In the genomic region with DNA sequence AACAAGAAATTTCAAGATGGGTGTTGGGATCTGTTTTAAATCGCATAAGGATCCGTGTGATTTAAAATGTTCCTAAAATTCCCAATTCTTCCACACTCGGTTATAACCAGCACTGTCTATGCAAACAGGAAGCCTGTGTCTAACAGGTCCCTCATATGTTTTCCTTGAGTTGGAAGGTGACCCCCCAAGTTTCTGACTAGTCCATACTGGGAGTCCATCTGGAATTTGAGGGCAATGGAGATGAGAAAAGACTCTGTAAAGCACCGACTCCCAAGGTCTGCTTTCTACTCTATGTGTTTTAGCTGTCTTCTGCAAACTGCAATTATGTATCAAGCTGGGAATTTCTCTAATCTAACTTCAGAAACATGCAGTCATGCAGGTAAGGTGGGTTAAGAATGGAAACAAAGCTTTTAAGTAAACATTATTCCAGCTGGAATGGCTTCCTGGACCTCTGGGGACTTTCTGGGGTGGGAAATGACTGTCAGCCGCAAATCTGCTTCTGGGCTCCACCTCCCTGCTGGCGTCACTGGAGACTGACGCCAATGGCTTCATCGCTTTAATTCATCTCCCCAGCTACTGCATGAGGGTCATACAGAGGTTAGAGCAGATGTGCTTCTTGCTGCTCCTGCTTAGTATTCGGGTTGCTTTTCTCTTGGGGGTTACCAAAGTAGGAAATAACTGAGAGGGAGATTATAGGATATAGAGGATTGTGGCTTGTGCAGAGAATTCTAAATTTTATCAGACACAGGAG, we compare ENCODE assay signal across 7 mouse cellular contexts. TPM values are rescaled to one million over a fixed set of nuclear protein-coding genes. Genes with fewer than 3 reads are reported as not detected.
A peak's percentile ranks its signal among the peaks of the same experiment; 100 is the strongest.
DNase-seq lines count a peak whose midpoint lies in the region; ATAC-seq lines count a peak whose summit lies in the region.

No protein-coding gene starts in this region.

- H3K27me3 ChIP-seq in forebrain, embryonic 16.5 days (replicated peaks; ENCODE audit: control insufficient read depth, insufficient read depth, low read length), result no peaks in the 10 kb centered on the region
- H3K27me3 ChIP-seq in hindbrain, embryonic 10.5 days (ENCODE audit: insufficient read depth, poor library complexity, severe bottlenecking), result no peaks in the 10 kb centered on the region
- no peaks in the 10 kb centered on the region for H3K27me3 ChIP-seq in midbrain, embryonic 13.5 days

- peak; percentile 66 for ATAC-seq in forebrain, embryonic 16.5 days
- peak; percentile 60 for ATAC-seq in midbrain, embryonic 13.5 days
- ATAC-seq in megakaryocyte-erythroid progenitor cell, adult 5-6 weeks (replicated peaks; ENCODE audit: low FRiP score, low TSS enrichment, poor library complexity, severe bottlenecking), result no peak

- H3K9me3 ChIP-seq in forebrain, embryonic 16.5 days (ENCODE audit: control insufficient read depth, low read length), result no peaks in the 10 kb centered on the region
- no peaks in the 10 kb centered on the region for H3K9me3 ChIP-seq in hindbrain, embryonic 10.5 days
- no peaks in the 10 kb centered on the region for H3K9me3 ChIP-seq in midbrain, embryonic 13.5 days

- no peaks in the 10 kb centered on the region for H3K36me3 ChIP-seq in forebrain, embryonic 16.5 days (ENCODE audit: control insufficient read depth, insufficient read depth)
- no peaks in the 10 kb centered on the region for H3K36me3 ChIP-seq in hindbrain, embryonic 10.5 days
- H3K36me3 ChIP-seq in midbrain, embryonic 13.5 days, result no peaks in the 10 kb centered on the region

- no peak overlapping the region for H3K9ac ChIP-seq in forebrain, embryonic 16.5 days (replicated peaks; ENCODE audit: low read depth, low read length)
- H3K9ac ChIP-seq in midbrain, embryonic 13.5 days (replicated peaks), result no peak overlapping the region

- H3K27ac ChIP-seq in forebrain, embryonic 16.5 days (ENCODE audit: low read length), result no peak overlapping the region
- peak overlapping the region; percentile 42; the same call in 1 of the 2 replicates for H3K27ac ChIP-seq in hindbrain, embryonic 10.5 days
- no peak overlapping the region; the same call in 1 of the 2 replicates for H3K27ac ChIP-seq in midbrain, embryonic 13.5 days

- no peaks in the 10 kb centered on the region for H3K4me1 ChIP-seq in forebrain, embryonic 16.5 days (replicated peaks; ENCODE audit: control insufficient read depth, insufficient read depth, low read length)
- peaks cover 25% of the 10 kb centered on the region for H3K4me1 ChIP-seq in hindbrain, embryonic 10.5 days (replicated peaks)
- H3K4me1 ChIP-seq in midbrain, embryonic 13.5 days (replicated peaks), result peaks cover 10% of the 10 kb centered on the region; the same call in 1 of the 2 replicates

- peak; percentile 80 for DNase-seq in embryo, embryonic 11 days
- peak; percentile 33 for DNase-seq in hindbrain, embryonic 10.5 days (ENCODE audit: low spot score)
- no peak for DNase-seq in thymus, postnatal 14 days
- DNase-seq in cerebellum, adult 9-11 months, result no peak

- 50% methylated on average over 9 of the region's 9 CpGs for WGBS in forebrain, embryonic 16.5 days
- WGBS in hindbrain, embryonic 10.5 days, result 46% methylated on average over 9 of the region's 9 CpGs
- WGBS in midbrain, embryonic 13.5 days, result 40% methylated on average over 9 of the region's 9 CpGs

- no peak overlapping the region for H3K4me3 ChIP-seq in forebrain, embryonic 16.5 days (replicated peaks; ENCODE audit: low read length)
- H3K4me3 ChIP-seq in hindbrain, embryonic 10.5 days, result no peak overlapping the region
- H3K4me3 ChIP-seq in midbrain, embryonic 13.5 days (replicated peaks), result no peak overlapping the region

- no peak overlapping the region for H3K4me2 ChIP-seq in forebrain, embryonic 16.5 days (ENCODE audit: low read length)
- no peak overlapping the region for H3K4me2 ChIP-seq in midbrain, embryonic 13.5 days (replicated peaks)

RNA-seq across cellular contexts. Expression of a gene that starts 25.7 kb away (rescaled TPM):
- polyA plus RNA-seq in forebrain, embryonic 16.5 days (2015; fragmentation: Nextera tagmentation; extraction: Ambion mirVana), result 1.7 and 2.6 TPM in 2 replicates
- polyA plus RNA-seq in hindbrain, embryonic 10.5 days (2016; fragmentation: Nextera tagmentation; extraction: Ambion mirVana), result 4.9 and 7.7 TPM in 2 replicates
- polyA plus RNA-seq in midbrain, embryonic 13.5 days (2015; fragmentation: Nextera tagmentation; extraction: Ambion mirVana), result 8.4 and 12.4 TPM in 2 replicates
- not detected in 2 replicates for total RNA-seq in megakaryocyte-erythroid progenitor cell, adult 5-6 weeks (2014; fragmentation: Nextera tagmentation)
- total RNA-seq in megakaryocyte-erythroid progenitor cell, adult 5-6 weeks (2017), result 0.30 TPM in 1 of 2 replicates, not detected in the other

Comparison
In these comparisons a context has a peak if more than half of its experiments do, and no peak if none do; other contexts are left out.
1. DNase-seq: peak in embryo, embryonic 11 days (single experiment) and hindbrain, embryonic 10.5 days (single experiment); none in thymus, postnatal 14 days (single experiment) and cerebellum, adult 9-11 months (single experiment).